Mouse (Mus musculus): ENCODE measurements around the gene Tssk1. TPM values are rescaled to one million over a fixed set of nuclear protein-coding genes. Genes with fewer than 3 reads are reported as not detected.

Tssk1 gene
- polyA plus RNA-seq, 1 experiment: not detected

GRCm38 (mm10) chr16:17865293-17865692 is 28.7 kb upstream of the Tssk1 start:
- 12% methylated on average over 2 of the region's 2 CpGs for WGBS
- Histone ChIP-seq H3K27ac (ENCODE audit: control insufficient read depth, insufficient read depth, low read depth, low read length, poor library complexity) (no peak overlapping the region), H3K4me1 (ENCODE audit: control insufficient read depth, insufficient read depth, low read length) (peaks cover 2% of the 10 kb centered on the region), H3K4me3 (replicated peaks; ENCODE audit: control insufficient read depth, low read depth, low read length) (no peak overlapping the region)
- TF ChIP-seq POLR2A (IDR thresholded peaks at IDR 0.05; ENCODE audit: borderline replicate concordance, control insufficient read depth, low read depth, low read length): no peak
- no peak for TF ChIP-seq CTCF (IDR thresholded peaks at IDR 0.05; ENCODE audit: control insufficient read depth, insufficient read depth, low read length)

- peaks cover 2% of the 10 kb centered on the region for H3K4me1 ChIP-seq (ENCODE audit: control insufficient read depth, insufficient read depth, low read length)
- H3K4me3 ChIP-seq (replicated peaks; ENCODE audit: control insufficient read depth, low read depth, low read length): no peak overlapping the region
- 66% methylated on average over 6 of the region's 6 CpGs for WGBS
- H3K27ac ChIP-seq (ENCODE audit: control insufficient read depth, insufficient read depth, low read depth, low read length, poor library complexity): no peak overlapping the region
- TF ChIP-seq CTCF (IDR thresholded peaks at IDR 0.05; ENCODE audit: control insufficient read depth, insufficient read depth, low read length) (no peak), POLR2A (IDR thresholded peaks at IDR 0.05; ENCODE audit: borderline replicate concordance, control insufficient read depth, low read depth, low read length) (no peak)
These were observed 28.3 kb upstream of the Tssk1 start for GRCm38 (mm10) chr16:17865770-17866169.

- H3K4me3 ChIP-seq (replicated peaks; ENCODE audit: control insufficient read depth, low read depth, low read length): no peak overlapping the region
- H3K27ac ChIP-seq (ENCODE audit: control insufficient read depth, insufficient read depth, low read depth, low read length, poor library complexity): no peak overlapping the region
- H3K4me1 ChIP-seq (ENCODE audit: control insufficient read depth, insufficient read depth, low read length): no peaks in the 10 kb centered on the region; the same call in 1 of the 2 replicates
- no peak for TF ChIP-seq CTCF (IDR thresholded peaks at IDR 0.05; ENCODE audit: control insufficient read depth, insufficient read depth, low read length)
- no peak for TF ChIP-seq POLR2A (IDR thresholded peaks at IDR 0.05; ENCODE audit: borderline replicate concordance, control insufficient read depth, low read depth, low read length)
- 50% methylated on average over 5 of the region's 5 CpGs for WGBS
These were observed 22.8 kb upstream of the Tssk1 start for GRCm38 (mm10) chr16:17871248-17871647.

DNA sequence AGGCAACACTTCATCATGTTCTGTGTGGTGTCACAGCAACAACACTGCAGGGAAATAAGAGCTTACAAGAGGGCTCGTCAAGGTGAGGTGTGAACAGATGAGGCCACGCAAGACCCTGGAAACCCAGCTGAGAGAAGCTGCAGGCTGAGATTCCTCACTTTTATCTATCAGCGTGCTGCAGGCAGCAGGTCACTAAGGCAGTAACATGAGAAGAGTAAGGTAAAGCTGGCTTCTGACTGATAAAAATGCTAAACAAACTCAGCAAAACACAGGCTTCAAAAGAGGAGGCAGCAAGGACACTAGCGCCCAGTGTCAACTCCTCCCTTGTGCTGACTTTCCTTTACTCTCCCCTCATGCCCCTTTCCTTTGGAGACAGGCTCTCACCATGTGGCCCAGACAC is 21.0 kb upstream of the Tssk1 start:
- Histone ChIP-seq H3K27ac (ENCODE audit: control insufficient read depth, insufficient read depth, low read depth, low read length, poor library complexity) (no peak overlapping the region), H3K4me3 (replicated peaks; ENCODE audit: control insufficient read depth, low read depth, low read length) (no peak overlapping the region), H3K4me1 (ENCODE audit: control insufficient read depth, insufficient read depth, low read length) (no peaks in the 10 kb centered on the region; the same call in 1 of the 2 replicates)
- TF ChIP-seq CTCF (IDR thresholded peaks at IDR 0.05; ENCODE audit: control insufficient read depth, insufficient read depth, low read length) (no peak), POLR2A (IDR thresholded peaks at IDR 0.05; ENCODE audit: borderline replicate concordance, control insufficient read depth, low read depth, low read length) (no peak)
- 66% methylated on average over 4 of the region's 4 CpGs for WGBS

- WGBS: 82% methylated on average over 4 of the region's 4 CpGs
- TF ChIP-seq CTCF (IDR thresholded peaks at IDR 0.05; ENCODE audit: control insufficient read depth, insufficient read depth, low read length): no peak
- no peak for TF ChIP-seq POLR2A (IDR thresholded peaks at IDR 0.05; ENCODE audit: borderline replicate concordance, control insufficient read depth, low read depth, low read length)
- Histone ChIP-seq H3K27ac (ENCODE audit: control insufficient read depth, insufficient read depth, low read depth, low read length, poor library complexity) (no peak overlapping the region), H3K4me1 (ENCODE audit: control insufficient read depth, insufficient read depth, low read length) (no peaks in the 10 kb centered on the region; the same call in 1 of the 2 replicates), H3K4me3 (replicated peaks; ENCODE audit: control insufficient read depth, low read depth, low read length) (no peak overlapping the region)
These were observed 18.8 kb upstream of the Tssk1 start for GRCm38 (mm10) chr16:17875174-17875573.

DNA sequence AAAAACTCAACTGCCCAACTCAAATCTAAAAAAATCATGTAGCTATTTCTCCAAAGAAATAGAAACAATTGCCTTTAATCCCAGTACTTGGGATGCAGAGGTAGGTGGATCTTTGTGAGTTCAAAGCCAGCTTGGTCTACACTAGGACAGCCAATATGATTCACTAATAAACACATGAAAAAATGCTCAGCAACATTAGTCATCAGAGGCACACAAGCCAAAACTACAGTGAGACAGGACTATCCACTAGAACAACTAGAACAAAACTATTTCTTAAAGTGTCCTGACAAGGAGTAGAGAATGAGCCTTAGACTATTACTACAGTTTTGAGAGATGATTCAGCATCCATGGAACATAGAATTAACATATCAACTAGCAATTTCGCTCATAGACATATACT is 17.9 kb upstream of the Tssk1 start:
- Histone ChIP-seq H3K4me3 (replicated peaks; ENCODE audit: control insufficient read depth, low read depth, low read length) (no peak overlapping the region), H3K27ac (ENCODE audit: control insufficient read depth, insufficient read depth, low read depth, low read length, poor library complexity) (no peak overlapping the region), H3K4me1 (ENCODE audit: control insufficient read depth, insufficient read depth, low read length) (no peaks in the 10 kb centered on the region; the same call in 1 of the 2 replicates)
- WGBS: 84% methylated on average over 1 of the region's 1 CpGs
- TF ChIP-seq POLR2A (IDR thresholded peaks at IDR 0.05; ENCODE audit: borderline replicate concordance, control insufficient read depth, low read depth, low read length) (no peak), CTCF (IDR thresholded peaks at IDR 0.05; ENCODE audit: control insufficient read depth, insufficient read depth, low read length) (no peak)

- WGBS: 89% methylated on average over 4 of the region's 4 CpGs
- H3K27ac ChIP-seq (ENCODE audit: control insufficient read depth, insufficient read depth, low read depth, low read length, poor library complexity): no peak overlapping the region
- H3K4me3 ChIP-seq (replicated peaks; ENCODE audit: control insufficient read depth, low read depth, low read length): no peak overlapping the region
- TF ChIP-seq CTCF (IDR thresholded peaks at IDR 0.05; ENCODE audit: control insufficient read depth, insufficient read depth, low read length): no peak
- no peak for TF ChIP-seq POLR2A (IDR thresholded peaks at IDR 0.05; ENCODE audit: borderline replicate concordance, control insufficient read depth, low read depth, low read length)
- no peaks in the 10 kb centered on the region; the same call in 1 of the 2 replicates for H3K4me1 ChIP-seq (ENCODE audit: control insufficient read depth, insufficient read depth, low read length)
These were observed 14.5 kb upstream of the Tssk1 start for GRCm38 (mm10) chr16:17879571-17879970.

DNA sequence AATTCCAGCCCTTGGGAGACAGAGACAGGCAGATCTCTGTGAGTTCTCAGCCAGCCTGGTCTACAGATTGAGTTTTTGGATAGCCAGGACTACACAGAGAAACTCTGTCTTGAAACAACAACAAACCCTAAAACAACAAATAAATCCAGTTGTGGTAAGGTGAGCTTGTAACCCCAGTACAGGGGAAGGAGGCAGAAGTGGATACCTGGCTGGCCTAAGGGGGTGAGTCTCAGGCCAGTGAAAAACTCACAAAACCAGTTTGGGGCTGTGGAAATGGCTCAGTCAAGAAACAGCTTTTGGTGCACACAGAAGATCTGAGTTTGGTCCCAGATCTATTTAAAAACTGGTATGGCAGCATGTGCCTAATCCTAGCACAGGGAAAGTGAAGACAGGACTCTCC is 11.8 kb upstream of the Tssk1 start:
- TF ChIP-seq POLR2A (IDR thresholded peaks at IDR 0.05; ENCODE audit: borderline replicate concordance, control insufficient read depth, low read depth, low read length) (no peak), CTCF (IDR thresholded peaks at IDR 0.05; ENCODE audit: control insufficient read depth, insufficient read depth, low read length) (no peak)
- Histone ChIP-seq H3K27ac (ENCODE audit: control insufficient read depth, insufficient read depth, low read depth, low read length, poor library complexity) (no peak overlapping the region), H3K4me1 (ENCODE audit: control insufficient read depth, insufficient read depth, low read length) (no peaks in the 10 kb centered on the region; the same call in 1 of the 2 replicates), H3K4me3 (replicated peaks; ENCODE audit: control insufficient read depth, low read depth, low read length) (no peak overlapping the region)

- no peak overlapping the region for H3K27ac ChIP-seq (ENCODE audit: control insufficient read depth, insufficient read depth, low read depth, low read length, poor library complexity)
- WGBS: 81% methylated on average over 6 of the region's 6 CpGs
These were observed 9.9 kb upstream of the Tssk1 start for GRCm38 (mm10) chr16:17884116-17884515.

More at GRCm38 (mm10) chr16:17884116-17884515, 9.9 kb upstream of the Tssk1 start:
- TF ChIP-seq POLR2A (IDR thresholded peaks at IDR 0.05; ENCODE audit: borderline replicate concordance, control insufficient read depth, low read depth, low read length) (no peak), CTCF (IDR thresholded peaks at IDR 0.05; ENCODE audit: control insufficient read depth, insufficient read depth, low read length) (no peak)
- H3K4me1 ChIP-seq (ENCODE audit: control insufficient read depth, insufficient read depth, low read length): no peaks in the 10 kb centered on the region; the same call in 1 of the 2 replicates
- no peak overlapping the region for H3K4me3 ChIP-seq (replicated peaks; ENCODE audit: control insufficient read depth, low read depth, low read length)

All from bone marrow, adult 2 months (tissue).